Mouse (Mus musculus) testis, adult 2 months (tissue): ENCODE results near the gene Vac14.

Experiments
- CTCF ChIP-seq: fragments of 200-500 bp; IDR thresholded peaks from 2 replicates; pipeline ENCODE4 v1.5.1; 2012; ENCODE audit warnings: low read depth, mild to moderate bottlenecking, inconsistent platforms, low read length, moderate library complexity; ENCODE audit not compliant: control insufficient read depth, insufficient read depth, insufficient replicate concordance
- POLR2A ChIP-seq: fragments of 200-500 bp; IDR thresholded peaks from 2 replicates; pipeline ENCODE4 v1.6.1; 2012; ENCODE audit warnings: low read depth, mild to moderate bottlenecking, inconsistent platforms, low read length, moderate library complexity; ENCODE audit not compliant: control insufficient read depth

DNA sequence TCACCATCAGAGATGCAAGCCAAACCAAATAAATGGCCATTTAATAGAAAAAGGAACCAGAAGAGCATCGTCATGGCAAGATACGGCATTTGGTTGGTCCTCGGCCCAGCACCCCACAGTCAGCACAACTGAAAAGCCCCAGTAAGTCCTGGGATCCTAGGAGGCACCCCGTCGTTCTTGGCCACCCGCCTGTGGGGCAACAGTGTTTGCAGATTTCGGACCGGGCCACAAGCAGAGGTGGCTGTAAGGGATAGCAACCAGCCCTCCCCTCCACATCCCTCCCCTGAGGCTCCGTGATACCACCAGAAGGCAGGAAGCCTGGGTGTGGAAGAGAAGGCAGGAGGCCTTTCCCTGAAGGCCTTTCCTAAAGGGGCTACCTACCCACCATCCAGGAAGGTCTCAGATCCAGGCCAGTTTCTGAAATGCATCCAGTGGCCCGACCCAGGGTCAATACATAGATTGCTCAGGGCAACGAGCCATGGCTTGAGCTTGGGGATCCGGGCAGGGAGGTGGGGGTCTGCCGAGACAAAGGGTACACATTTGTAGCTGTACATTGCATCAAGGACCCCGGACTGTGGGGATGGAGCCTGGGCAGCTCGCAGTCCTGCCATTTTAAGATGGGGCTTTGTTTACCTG, 123.5 kb downstream of the Vac14 start:
- no peak for TF ChIP-seq CTCF
- TF ChIP-seq POLR2A, result no peak
